Mouse (Mus musculus) neural tube, embryonic 11.5 days (tissue): ENCODE measurements around the gene Gm10273. TPM values are rescaled to one million over a fixed set of nuclear protein-coding genes. Genes with fewer than 3 reads are reported as not detected.

ENCODE experiments used
- ATAC-seq: fragments of 200-750 bp; cut with Nextera tagmentation; 2 replicates; pipeline ENCODE4 v1.8.0; 2017; ENCODE audit warnings: moderate number of reproducible peaks, mild to moderate bottlenecking, moderate TSS enrichment, moderate library complexity; ENCODE audit not compliant: insufficient read depth, low FRiP score, low TSS enrichment
- DNase-seq: peaks from one replicate; pipeline ENCODE4 v3.0.0-alpha.2; 2015; ENCODE audit warnings: low spot score
- H3K27ac ChIP-seq: fragments of 300-500 bp; sonication (generic); 2 replicates; pipeline ENCODE4 v1.5.1; 2014; ENCODE audit warnings: low read depth, mild to moderate bottlenecking, low read length
- H3K27me3 ChIP-seq: fragments of 300-500 bp; sonication (generic); 2 replicates; pipeline ENCODE4 v1.6.1; 2014; ENCODE audit warnings: mild to moderate bottlenecking, low read length, mixed read lengths; ENCODE audit not compliant: control insufficient read depth, insufficient read depth
- H3K36me3 ChIP-seq: fragments of 300-500 bp; sonication (generic); 2 replicates; pipeline ENCODE4 v1.6.1; 2014; ENCODE audit warnings: mild to moderate bottlenecking, low read length, moderate library complexity, mixed read lengths; ENCODE audit not compliant: control insufficient read depth, insufficient read depth
- H3K4me1 ChIP-seq: fragments of 300-500 bp; sonication (generic); 2 replicates; pipeline ENCODE4 v1.6.1; 2014; ENCODE audit warnings: low read length, mixed read lengths; ENCODE audit not compliant: control insufficient read depth, insufficient read depth
- H3K4me2 ChIP-seq: fragments of 300-500 bp; sonication (generic); 2 replicates; pipeline ENCODE4 v1.6.1; 2014; ENCODE audit warnings: low read depth, mild to moderate bottlenecking, moderate library complexity
- H3K4me3 ChIP-seq: fragments of 300-500 bp; sonication (generic); 2 replicates; pipeline ENCODE4 v1.5.1; 2014; ENCODE audit warnings: low read depth, low read length
- H3K9ac ChIP-seq: fragments of 300-500 bp; sonication (generic); 2 replicates; pipeline ENCODE4 v1.6.1; 2014; ENCODE audit warnings: mild to moderate bottlenecking, low read length
- H3K9me3 ChIP-seq: fragments of 300-500 bp; sonication (generic); 2 replicates; pipeline ENCODE4 v1.6.1; 2016; ENCODE audit warnings: low read length; ENCODE audit not compliant: control insufficient read depth
- WGBS: fragments of 180-500 bp; shearing (Covaris S2); extraction: QIAGEN DNeasy Blood & Tissue Kit; methylation state at CpG from one replicate; pipeline ENCODE4 v1.1.7; 2014; 5-methylcytosine and 5-hydroxymethylcytosine counted together
- polyA plus RNA-seq: library from polyadenylated mRNA; unstranded; fragments of >200 nt; fragmentation: Nextera tagmentation; extraction: Ambion mirVana; gene quantifications from 2 replicates; pipeline ENCODE4 v1.2.1, GENCODE M21; 2014

Gm10273 gene
- polyA plus RNA-seq, 1 experiment from 2014 or later = 16.1 TPM

GRCm38 (mm10) chr10:59438651-59439050 is 43.2 kb downstream of the Gm10273 start:
- Histone ChIP-seq H3K4me2 (no peak overlapping the region), H3K9ac (no peak overlapping the region), H3K4me1 (no peaks in the 10 kb centered on the region), H3K9me3 (no peaks in the 10 kb centered on the region), H3K36me3 (no peaks in the 10 kb centered on the region), H3K27me3 (no peaks in the 10 kb centered on the region), H3K4me3 (no peak overlapping the region), H3K27ac (no peak overlapping the region)
- 95% methylated on average over 12 of the region's 12 CpGs for WGBS
- DNase-seq = no peak
- no peak for ATAC-seq

DNA sequence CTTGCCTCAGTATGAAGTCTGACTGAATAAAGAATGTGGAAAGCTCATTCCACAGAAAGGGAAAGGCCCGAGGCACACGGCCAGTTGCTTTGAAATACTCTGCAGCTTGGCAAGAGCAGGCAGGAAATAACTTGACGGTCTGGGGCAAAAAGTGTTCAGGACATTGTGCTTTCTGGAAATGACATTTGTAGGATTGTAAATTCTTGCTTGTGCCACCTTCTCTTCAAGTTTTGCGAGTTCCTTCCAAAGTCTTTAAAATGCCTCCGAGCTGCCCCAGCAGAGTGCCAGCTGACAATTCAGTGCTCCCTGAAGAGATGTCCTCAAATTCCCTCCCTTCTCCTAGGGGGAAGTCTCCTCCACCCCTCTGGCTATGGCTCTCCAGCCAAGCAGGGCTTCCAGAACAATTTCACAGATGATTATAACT is 44.1 kb downstream of the Gm10273 start:
- Histone ChIP-seq H3K9me3 (no peaks in the 10 kb centered on the region), H3K27ac (no peak overlapping the region), H3K4me2 (no peak overlapping the region), H3K4me3 (no peak overlapping the region), H3K36me3 (no peaks in the 10 kb centered on the region), H3K27me3 (no peaks in the 10 kb centered on the region), H3K4me1 (no peaks in the 10 kb centered on the region; the same call in 1 of the 2 replicates), H3K9ac (no peak overlapping the region)
- no peak for ATAC-seq
- WGBS = 69% methylated on average over 5 of the region's 5 CpGs
- no peak for DNase-seq

- Histone ChIP-seq H3K27me3 (no peaks in the 10 kb centered on the region), H3K4me2 (no peak overlapping the region), H3K4me1 (no peaks in the 10 kb centered on the region; the same call in 1 of the 2 replicates), H3K27ac (no peak overlapping the region), H3K36me3 (no peaks in the 10 kb centered on the region), H3K4me3 (no peak overlapping the region), H3K9ac (no peak overlapping the region), H3K9me3 (no peaks in the 10 kb centered on the region)
- ATAC-seq (no peak), DNase-seq (no peak)
- WGBS = 73% methylated on average over 6 of the region's 6 CpGs
Measured at GRCm38 (mm10) chr10:59440177-59440576, 44.7 kb downstream of the Gm10273 start.

DNA sequence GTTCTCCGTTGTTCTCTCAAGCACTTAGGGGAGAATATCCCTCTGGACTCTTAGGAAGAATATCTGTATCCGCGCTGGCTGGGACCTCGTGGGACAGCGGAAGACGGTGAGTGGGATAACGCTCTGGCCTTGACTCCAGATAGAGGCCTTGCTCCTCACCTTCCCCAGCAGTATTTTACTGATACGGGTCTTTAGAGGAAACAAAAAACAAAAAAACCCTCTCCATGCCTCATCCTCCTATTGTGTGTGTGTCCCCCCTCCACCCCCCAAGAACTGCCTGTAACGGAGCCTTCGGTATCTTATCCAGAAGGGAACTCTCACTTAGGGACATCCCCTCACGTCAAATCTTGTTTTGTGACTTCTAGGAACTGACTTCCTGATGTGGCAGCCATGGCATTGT is 46.3 kb downstream of the Gm10273 start, which contains the start of gene Oit3:
Gene Oit3 (minus strand): TSS at position 44 of the 400 bp plus-strand sequence.
- Histone ChIP-seq H3K4me1 (no peaks in the 10 kb centered on the region; the same call in 1 of the 2 replicates), H3K27ac (no peak within 1 kb of the TSS), H3K9ac (no peak within 1 kb of the TSS), H3K4me3 (no peak within 1 kb of the TSS), H3K9me3 (no peaks in the 10 kb centered on the region), H3K4me2 (no peak within 1 kb of the TSS), H3K36me3 (no peaks in the 10 kb centered on the region), H3K27me3 (no peaks in the 10 kb centered on the region)
- no peak for ATAC-seq
- 86% methylated on average over 11 of the region's 11 CpGs for WGBS
- no peak for DNase-seq

GRCm38 (mm10) chr10:59443212-59443611 is 47.8 kb downstream of the Gm10273 start:
- DNase-seq (no peak), ATAC-seq (no peak)
- Histone ChIP-seq H3K4me1 (no peaks in the 10 kb centered on the region; the same call in 1 of the 2 replicates), H3K27ac (no peak overlapping the region), H3K4me3 (no peak overlapping the region), H3K27me3 (no peaks in the 10 kb centered on the region), H3K9ac (no peak overlapping the region), H3K4me2 (no peak overlapping the region), H3K9me3 (no peaks in the 10 kb centered on the region), H3K36me3 (no peaks in the 10 kb centered on the region)
- 13% methylated on average over 7 of the region's 7 CpGs for WGBS

DNA sequence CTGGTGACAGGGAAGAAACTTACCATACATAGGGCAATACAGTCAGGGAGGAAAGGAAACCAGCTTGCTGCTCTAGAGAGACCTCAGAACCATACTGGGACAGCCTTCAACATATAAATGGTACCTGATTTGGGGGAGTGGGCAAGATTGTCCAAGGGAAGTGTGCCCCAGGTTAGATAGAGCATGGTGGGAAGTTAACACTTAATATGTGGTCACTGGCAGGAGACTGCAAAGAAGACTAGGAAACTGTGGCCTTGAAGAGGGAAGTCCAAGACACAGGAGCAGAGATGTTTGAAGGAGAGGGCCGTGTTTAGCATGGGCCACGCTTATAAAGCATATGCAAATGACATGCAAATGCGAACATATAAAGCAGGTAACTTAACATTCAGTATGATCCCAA is 48.7 kb downstream of the Gm10273 start:
- WGBS = 74% methylated on average over 3 of the region's 3 CpGs
- Histone ChIP-seq H3K36me3 (no peaks in the 10 kb centered on the region), H3K27me3 (no peaks in the 10 kb centered on the region), H3K9ac (no peak overlapping the region), H3K27ac (no peak overlapping the region), H3K4me3 (no peak overlapping the region), H3K9me3 (no peaks in the 10 kb centered on the region), H3K4me1 (no peaks in the 10 kb centered on the region; the same call in 1 of the 2 replicates), H3K4me2 (no peak overlapping the region)
- DNase-seq (no peak), ATAC-seq (no peak)

- Histone ChIP-seq H3K9me3 (no peaks in the 10 kb centered on the region), H3K4me1 (no peaks in the 10 kb centered on the region; the same call in 1 of the 2 replicates), H3K27me3 (no peaks in the 10 kb centered on the region), H3K9ac (no peak overlapping the region), H3K4me2 (no peak overlapping the region), H3K4me3 (no peak overlapping the region), H3K27ac (no peak overlapping the region), H3K36me3 (no peaks in the 10 kb centered on the region)
- ATAC-seq = no peak
- WGBS = 47% methylated on average over 8 of the region's 8 CpGs
- DNase-seq = no peak
Measured at GRCm38 (mm10) chr10:59444635-59445034, 49.2 kb downstream of the Gm10273 start.

Other genes starting within 250 kb of the Gm10273 start
- gene Sept10, start 173.8 kb upstream of the Gm10273 start, polyA plus RNA-seq = 32.5 and 34.8 TPM in 2 replicates
- 13.0 and 13.6 TPM in 2 replicates for gene Sowahc, start 173.7 kb upstream of the Gm10273 start, polyA plus RNA-seq
- gene P4ha1, start 72.3 kb upstream of the Gm10273 start, polyA plus RNA-seq = 52.5 and 56.1 TPM in 2 replicates
- gene Pla2g12b, start 8.0 kb downstream of the Gm10273 start, polyA plus RNA-seq = not detected in 2 replicates
- 0.21 and 0.64 TPM in 2 replicates for gene Oit3, start 46.1 kb downstream of the Gm10273 start, polyA plus RNA-seq
- gene Gm10322, start 220.4 kb downstream of the Gm10273 start, polyA plus RNA-seq = not detected in 2 replicates
- gene Mcu, start 221.1 kb downstream of the Gm10273 start, polyA plus RNA-seq = 26.2 and 26.9 TPM in 2 replicates